Mouse (Mus musculus) large intestine, adult 2 months (tissue): ENCODE results near the gene Olfr1186. TPM values are rescaled to one million over a fixed set of nuclear protein-coding genes. Genes with fewer than 3 reads are reported as not detected.
"Not testable (repeated sequence)": the region's sequence is repeated elsewhere in the genome, so short reads cannot be mapped to it uniquely, and the experiment has no call there.

Experiments
- DNase-seq: peaks from one replicate; pipeline ENCODE4 v3.0.0-alpha.2; 2012; ENCODE audit warnings: low read depth, low spot score
- WGBS: fragments of 180-500 bp; shearing (Covaris S2); methylation state at CpG from one replicate; pipeline ENCODE4 v1.1.7; 2018; 5-methylcytosine and 5-hydroxymethylcytosine counted together
- polyA plus RNA-seq: library from polyadenylated mRNA; depleted of rRNA; stranded (reverse); fragments of >200 nt; gene quantifications from 2 replicates; pipeline ENCODE4 v1.2.3, GENCODE M21; 2012; rRNA removed

Olfr1186 gene
- not detected in 2 replicates for polyA plus RNA-seq

DNA sequence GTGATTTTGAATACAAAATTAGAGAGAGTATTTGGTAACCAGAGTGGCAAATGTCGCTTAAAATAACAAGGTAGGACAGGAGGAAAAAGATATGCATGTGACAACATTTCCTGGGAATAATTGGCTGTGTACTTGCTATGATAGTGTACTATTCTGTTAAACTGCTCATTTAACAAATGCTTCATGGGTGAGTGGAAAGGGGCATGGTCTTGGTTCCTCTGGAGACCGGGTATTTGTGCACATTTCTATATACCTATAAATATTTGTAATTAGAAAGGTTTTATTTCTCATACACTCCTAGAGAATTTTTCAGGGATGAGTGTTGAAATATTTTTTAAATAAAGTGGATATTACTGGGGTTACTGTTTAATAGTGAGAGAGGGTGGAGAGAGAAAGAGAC is at the start of gene Olfr1186:
Olfr1186 (plus strand) TSS at position 301 of the 400 bp plus-strand sequence.
- DNase-seq: no peak
- 82% methylated on average over 2 of the region's 2 CpGs for WGBS

DNA sequence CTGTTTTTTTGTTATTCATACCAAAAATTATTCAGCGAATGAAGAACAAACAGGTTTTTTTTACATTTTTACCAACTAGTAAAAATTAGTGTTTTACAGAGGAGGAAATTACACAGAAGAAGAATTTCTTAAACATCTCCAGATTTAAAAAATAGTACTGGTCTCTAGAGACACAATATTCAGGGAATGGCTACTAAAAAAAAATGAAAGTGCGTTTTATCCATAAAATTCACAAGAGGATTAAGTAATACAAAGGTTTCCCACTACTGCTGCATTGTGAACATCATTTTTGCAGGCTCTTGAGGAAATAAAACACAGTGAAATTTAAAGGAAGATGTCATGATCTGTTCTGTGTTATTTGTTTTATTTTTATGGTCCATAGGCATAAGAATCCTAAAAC is 35.1 kb upstream of the Olfr1186 start, which contains the start of gene Olfr1184:
Olfr1184 (plus strand) TSS at position 301 of the 400 bp plus-strand sequence.
- no peak for DNase-seq
- 83% methylated on average over 2 of the region's 2 CpGs for WGBS

- WGBS: 53% methylated on average over 2 of the region's 2 CpGs
- no peak for DNase-seq
Measured at GRCm38 (mm10) chr2:88493020-88493419, 25.3 kb upstream of the Olfr1186 start, which contains the start of gene Olfr1185-ps1. Olfr1185-ps1 (plus strand) TSS chr2:88493320.

GRCm38 (mm10) chr2:88525720-88526119 is 7.4 kb downstream of the Olfr1186 start:
- WGBS: 61% methylated on average over 3 of the region's 3 CpGs
- no peak for DNase-seq

GRCm38 (mm10) chr2:88556635-88557034 is 38.3 kb downstream of the Olfr1186 start, which contains the start of gene Olfr1188:
Olfr1188 (plus strand) TSS chr2:88556935.
- 83% methylated on average over 2 of the region's 2 CpGs for WGBS

DNA sequence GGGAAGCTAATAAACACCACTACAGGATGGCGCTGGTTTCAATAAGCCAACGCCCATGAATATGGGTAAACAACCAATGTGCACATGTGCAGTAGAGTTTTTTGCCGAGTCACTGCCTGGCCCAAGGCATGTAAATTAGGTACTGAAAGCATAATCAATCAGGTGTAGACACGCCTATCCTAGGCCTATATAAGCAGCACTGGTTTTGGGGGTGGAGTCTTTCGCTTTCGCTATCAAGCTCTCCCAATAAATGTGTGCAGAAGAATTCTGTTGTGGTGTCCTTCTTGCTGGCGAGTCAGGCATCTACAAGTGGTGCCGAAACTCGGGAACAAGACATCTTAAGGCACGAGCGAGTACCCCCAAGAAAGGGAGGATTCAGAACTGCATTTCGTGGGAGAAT is 54.3 kb downstream of the Olfr1186 start:
- 82% methylated on average over 12 of the region's 12 CpGs for WGBS
- DNase-seq: not testable (repeated sequence)

More at GRCm38 (mm10) chr2:88556635-88557034, 38.3 kb downstream of the Olfr1186 start, which contains the start of gene Olfr1188:
- DNase-seq: no peak

Other genes starting within 250 kb of the Olfr1186 start
- not detected in 2 replicates for gene Olfr1173, start 238.7 kb upstream of the Olfr1186 start, polyA plus RNA-seq
- gene Olfr1174-ps, start 203.4 kb upstream of the Olfr1186 start, polyA plus RNA-seq: not detected in 2 replicates
- not detected in 2 replicates for gene Olfr1175-ps, start 191.3 kb upstream of the Olfr1186 start, polyA plus RNA-seq
- gene Olfr1176, start 181.8 kb upstream of the Olfr1186 start, polyA plus RNA-seq: not detected in 2 replicates
- gene Olfr1177-ps, start 172.1 kb upstream of the Olfr1186 start, polyA plus RNA-seq: not detected in 2 replicates
- not detected in 2 replicates for gene Olfr1178, start 131.5 kb upstream of the Olfr1186 start, polyA plus RNA-seq
- not detected in 2 replicates for gene Olfr1179, start 112.1 kb upstream of the Olfr1186 start, polyA plus RNA-seq
- gene Olfr1180, start 99.4 kb upstream of the Olfr1186 start, polyA plus RNA-seq: not detected in 2 replicates
- gene Olfr1181, start 92.4 kb upstream of the Olfr1186 start, polyA plus RNA-seq: not detected in 2 replicates
- gene Gm13757, start 69.4 kb upstream of the Olfr1186 start, polyA plus RNA-seq: not detected in 2 replicates
- not detected in 2 replicates for gene Olfr1183, start 63.7 kb upstream of the Olfr1186 start, polyA plus RNA-seq
- gene Olfr1184, start 35.0 kb upstream of the Olfr1186 start, polyA plus RNA-seq: not detected in 2 replicates
- not detected in 2 replicates for gene Olfr1185-ps1, start 25.2 kb upstream of the Olfr1186 start, polyA plus RNA-seq
- not detected in 2 replicates for gene Olfr1188, start 38.4 kb downstream of the Olfr1186 start, polyA plus RNA-seq
- not detected in 2 replicates for gene Olfr1189, start 67.9 kb downstream of the Olfr1186 start, polyA plus RNA-seq
- not detected in 2 replicates for gene Olfr1191-ps1, start 122.0 kb downstream of the Olfr1186 start, polyA plus RNA-seq
- gene Olfr1192-ps1, start 130.0 kb downstream of the Olfr1186 start, polyA plus RNA-seq: not detected in 2 replicates
- gene Olfr1193, start 157.1 kb downstream of the Olfr1186 start, polyA plus RNA-seq: not detected in 2 replicates
- gene Olfr1195, start 170.6 kb downstream of the Olfr1186 start, polyA plus RNA-seq: not detected in 2 replicates
- gene Olfr1196, start 186.0 kb downstream of the Olfr1186 start, polyA plus RNA-seq: not detected in 2 replicates
- gene Olfr1197, start 213.8 kb downstream of the Olfr1186 start, polyA plus RNA-seq: not detected in 2 replicates
- gene Olfr1198, start 232.8 kb downstream of the Olfr1186 start, polyA plus RNA-seq: not detected in 2 replicates
- gene Olfr1199, start 241.9 kb downstream of the Olfr1186 start, polyA plus RNA-seq: not detected in 2 replicates